Mouse (Mus musculus): Measurements from ENCODE around the gene Mitf.
A peak's percentile ranks its signal among the peaks of the same experiment; 100 is the strongest.

The Mitf gene

GRCm38 (mm10) chr6:97951711-97952110, 144.9 kb downstream of the Mitf start:
- DNase-seq, result no peak

GRCm38 (mm10) chr6:97952845-97953244, 146.0 kb downstream of the Mitf start:
- no peak for DNase-seq

GRCm38 (mm10) chr6:97956121-97956520, 149.3 kb downstream of the Mitf start:
- no peak for DNase-seq

GRCm38 (mm10) chr6:97956636-97957035, 149.8 kb downstream of the Mitf start:
- DNase-seq, result no peak

DNA sequence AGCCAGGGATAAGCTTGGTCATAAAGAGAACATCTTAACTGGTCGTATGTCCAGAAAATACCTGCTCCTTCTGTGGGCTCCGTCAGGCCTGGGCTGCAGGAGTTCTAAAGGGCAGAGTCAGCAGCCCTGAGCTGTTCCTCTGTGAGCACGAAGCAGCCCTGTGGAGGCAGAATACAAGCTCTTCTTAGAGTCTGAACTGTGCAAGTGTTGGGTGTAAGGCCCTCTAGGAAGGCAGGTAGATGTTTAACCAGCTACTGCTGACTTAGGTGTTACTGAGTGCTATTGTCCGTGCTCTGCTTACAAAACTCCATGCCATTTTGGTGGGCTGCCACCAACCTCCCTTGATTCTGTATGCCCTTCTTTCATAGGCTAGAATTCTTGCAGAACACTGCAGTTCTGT, 151.4 kb downstream of the Mitf start:
- no peak for DNase-seq

- DNase-seq, result no peak
Measured at GRCm38 (mm10) chr6:97961776-97962175, 154.9 kb downstream of the Mitf start.

- no peak for DNase-seq
Measured at GRCm38 (mm10) chr6:97962311-97962710, 155.5 kb downstream of the Mitf start.

GRCm38 (mm10) chr6:97964750-97965149, 157.9 kb downstream of the Mitf start:
- DNase-seq, result no peak

DNA sequence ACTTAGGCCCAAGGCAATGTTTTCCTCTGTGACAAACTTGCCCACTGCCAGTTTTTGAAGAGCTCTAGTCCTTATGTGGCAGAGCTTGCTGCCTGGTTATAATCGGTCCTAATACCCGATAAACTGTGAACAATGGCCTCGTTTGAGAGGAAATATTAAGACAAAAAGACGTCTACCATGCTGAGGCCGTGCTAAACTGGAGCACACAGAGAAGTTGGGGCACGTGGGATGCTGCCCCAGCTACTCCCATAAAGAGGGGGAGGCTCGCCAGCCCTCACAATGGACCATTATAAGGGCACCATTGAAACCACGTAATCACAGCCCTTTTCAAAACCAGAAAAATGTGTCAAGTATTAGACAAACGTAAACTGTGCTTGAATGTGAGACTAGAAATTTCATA, 174.8 kb downstream of the Mitf start:
- no peak for DNase-seq

DNA sequence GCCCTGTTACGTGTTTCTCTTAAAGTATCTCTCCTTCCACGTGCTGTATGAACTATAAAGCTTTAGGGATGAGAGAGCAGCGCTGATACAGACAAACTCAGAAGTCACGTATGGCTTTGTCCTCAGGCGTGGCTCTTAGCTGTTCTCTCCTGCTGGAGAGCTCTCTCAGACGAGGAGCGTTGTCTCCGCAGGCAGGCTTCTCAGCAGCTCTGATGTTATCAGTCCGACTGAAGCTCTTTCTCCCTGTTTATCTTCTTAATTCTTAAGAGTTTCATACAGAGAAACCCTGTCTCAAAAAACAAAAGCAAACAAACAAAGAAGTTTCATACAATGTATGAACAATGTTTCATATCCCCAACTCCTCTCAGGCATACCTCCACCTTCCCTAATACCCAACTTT, 178.8 kb downstream of the Mitf start:
- no peak for DNase-seq

DNA sequence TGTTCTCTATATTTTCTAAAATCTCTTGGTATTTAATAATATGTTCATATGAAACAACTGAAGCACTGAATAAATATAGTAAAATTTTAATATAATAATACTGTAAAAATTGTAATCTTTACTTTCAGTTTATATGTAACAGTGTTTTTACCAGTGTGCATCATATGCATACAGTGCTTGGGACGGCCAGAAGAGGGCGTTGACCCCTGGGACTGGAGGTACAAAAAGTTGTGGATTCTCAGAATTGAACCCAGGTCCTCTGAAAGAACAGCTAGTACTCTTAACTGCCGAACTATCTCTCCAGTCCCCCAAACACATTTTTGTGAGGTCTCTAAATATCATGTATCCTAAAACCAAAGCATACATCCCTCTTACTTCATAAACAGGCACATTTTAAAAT, 179.6 kb downstream of the Mitf start:
- DNase-seq, result no peak

DNA sequence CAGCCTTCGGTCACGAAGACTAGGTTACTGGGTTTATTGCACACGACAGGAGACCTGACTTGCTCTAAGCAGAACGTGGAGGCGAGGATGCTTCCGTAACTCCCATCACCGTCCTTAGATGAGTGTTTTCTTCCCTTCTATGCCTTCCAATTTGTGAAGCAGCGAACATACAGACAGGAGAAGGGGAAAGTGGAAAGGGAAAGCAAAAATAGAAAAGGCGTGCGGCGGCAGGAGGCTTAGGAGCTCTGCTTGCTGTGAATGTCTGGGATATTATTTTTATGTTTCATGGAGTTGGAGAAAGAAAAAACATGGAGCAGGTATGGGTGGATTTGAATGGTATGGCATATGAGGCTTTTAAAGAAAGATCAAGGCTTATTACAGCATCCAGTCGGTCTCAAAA, 186.7 kb downstream of the Mitf start:
- DNase-seq, result no peak

GRCm38 (mm10) chr6:97995606-97996307, 188.9 kb downstream of the Mitf start:
- no peak for DNase-seq

DNA sequence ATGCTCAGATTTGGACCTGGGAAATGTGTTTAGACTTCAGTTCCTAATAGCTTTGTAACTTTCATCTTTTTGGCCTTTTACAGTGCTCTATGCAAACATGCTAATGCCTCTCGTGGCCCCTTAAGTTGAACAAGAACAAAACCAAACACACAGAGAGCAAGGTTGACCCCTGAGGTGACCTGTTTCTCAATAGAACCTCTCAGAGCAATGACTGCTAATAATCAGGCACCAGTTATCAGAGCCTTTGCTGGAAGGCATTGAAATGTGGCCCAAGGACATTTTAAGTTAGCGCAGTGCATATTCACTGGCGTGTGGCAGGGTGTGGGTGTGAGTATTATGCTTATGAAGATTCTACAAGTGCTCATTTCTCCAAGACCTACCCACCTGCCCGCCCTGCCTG, 194.7 kb downstream of the Mitf start:
- DNase-seq, result no peak

GRCm38 (mm10) chr6:98003114-98003513, 196.3 kb downstream of the Mitf start:
- DNase-seq, result peak; percentile 22 to 63

DNA sequence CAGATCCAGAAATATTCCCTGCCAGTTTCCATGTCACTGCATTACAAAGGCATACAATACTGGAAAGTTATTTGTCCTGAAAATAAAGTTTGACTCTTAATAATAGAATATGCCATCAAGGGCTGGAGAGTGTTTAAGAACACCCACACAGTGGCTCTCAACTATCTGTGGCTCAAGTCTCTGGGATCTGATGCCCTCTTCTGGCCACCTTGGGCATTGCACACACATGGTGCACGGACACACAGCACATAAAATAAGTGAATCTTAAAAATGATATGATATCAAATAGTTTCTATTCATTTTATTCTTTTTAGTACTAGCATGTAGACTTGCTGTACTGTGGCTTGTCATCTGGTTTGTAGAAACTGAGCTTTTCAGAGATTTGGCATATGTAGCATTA, 198.7 kb downstream of the Mitf start:
- DNase-seq, result peak; percentile 47 to 66

GRCm38 (mm10) chr6:98015066-98015465, 208.2 kb downstream of the Mitf start:
- DNase-seq, result no peak

GRCm38 (mm10) chr6:98015819-98016218, 209.0 kb downstream of the Mitf start:
- DNase-seq, result no peak

- DNase-seq, result no peak
Measured at GRCm38 (mm10) chr6:98023876-98024275, 217.0 kb downstream of the Mitf start.

- DNase-seq, result no peak
Measured at GRCm38 (mm10) chr6:98038513-98038912, 231.7 kb downstream of the Mitf start.

- DNase-seq, result no peak
Measured at GRCm38 (mm10) chr6:98041795-98042194, 234.9 kb downstream of the Mitf start.

GRCm38 (mm10) chr6:98046295-98047108, 239.7 kb downstream of the Mitf start:
- DNase-seq, result peak; percentile 17 to 18

DNA sequence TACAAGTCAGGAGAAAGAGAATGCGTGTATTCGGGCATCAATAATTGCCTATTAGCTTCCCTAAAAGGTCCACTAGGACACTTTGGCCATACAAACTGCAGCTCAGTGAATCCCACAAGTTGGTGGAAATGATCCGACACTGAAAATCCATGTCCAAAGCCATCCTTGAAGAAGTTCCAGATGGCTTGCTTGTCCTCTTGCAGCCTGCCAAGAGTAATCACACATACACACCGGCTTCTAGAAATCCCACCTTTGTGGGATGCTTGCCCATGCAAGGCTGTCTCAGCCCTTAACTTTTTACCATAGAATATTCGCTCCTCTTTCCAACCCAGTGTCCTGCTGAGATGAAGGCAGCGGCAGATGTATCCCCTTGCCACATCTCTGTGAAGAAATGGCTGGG, 240.9 kb downstream of the Mitf start:
- DNase-seq, result peak; percentile 31 to 57

DNA sequence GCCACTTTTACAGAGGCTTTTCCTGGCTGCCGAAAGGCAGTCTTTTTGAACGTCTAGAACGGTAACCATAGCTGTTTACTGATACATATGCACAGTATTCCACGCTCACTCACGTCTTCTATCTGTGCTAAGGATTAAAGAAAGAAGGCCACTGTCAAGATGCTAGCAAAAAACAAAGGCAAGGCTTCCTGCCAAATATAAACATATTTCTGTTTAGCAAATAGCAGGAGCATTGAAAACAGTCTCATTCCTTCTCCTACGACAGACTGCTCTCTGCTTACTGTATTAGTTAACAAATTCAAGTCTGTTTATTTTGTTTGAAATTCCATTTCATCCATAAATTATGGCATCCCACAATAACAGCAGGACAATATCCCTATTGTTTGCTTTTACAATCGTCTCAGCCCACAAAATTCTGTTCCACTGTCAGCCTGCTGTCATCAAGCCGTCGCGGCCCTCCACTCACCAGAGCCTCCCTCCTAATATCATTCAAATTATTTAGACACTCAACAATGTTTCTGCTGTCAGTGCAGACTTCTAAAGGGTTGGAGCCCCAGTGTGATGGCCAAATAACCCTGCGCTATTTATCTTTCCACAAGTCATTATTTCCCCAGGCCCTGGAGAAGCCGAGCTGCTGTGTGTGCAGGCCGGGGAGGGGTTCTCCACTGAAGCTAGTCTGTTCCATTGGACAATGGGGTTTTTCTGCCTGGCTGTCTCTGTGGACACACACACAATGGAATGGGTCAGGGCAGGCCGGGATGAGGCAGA, 242.0 kb downstream of the Mitf start:
- DNase-seq, result no peak
